Comparison of ENCODE assay signal across 11 mouse cellular contexts in the genomic region with DNA sequence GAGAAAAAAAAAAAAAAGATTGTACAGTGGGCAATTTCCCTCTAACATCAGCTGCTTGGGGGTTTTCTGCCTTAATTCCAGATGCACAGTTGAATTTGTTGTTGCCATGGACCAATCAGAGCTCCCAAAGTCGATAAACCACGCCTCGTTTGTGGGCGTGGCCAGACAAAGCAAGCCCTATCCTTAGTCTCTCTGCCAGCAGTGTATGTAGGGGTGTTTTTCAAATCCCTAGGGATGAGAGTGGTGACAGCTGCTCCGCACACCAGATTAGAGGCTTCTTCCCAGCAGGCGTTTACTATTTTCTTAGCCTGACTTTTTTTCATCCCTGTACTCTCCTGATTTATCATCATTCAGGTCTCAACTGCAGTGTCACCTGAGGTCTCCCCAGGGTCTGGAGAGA. TPM values are rescaled to one million over a fixed set of nuclear protein-coding genes. Genes with fewer than 3 reads are reported as not detected.
DNase-seq lines count a peak whose midpoint lies in the region; ATAC-seq and TF ChIP-seq lines count a peak whose summit lies in the region.
"Had no signal": no experiment of that assay in that cellular context is flagged by ENCODE, and none has a peak within 500 bp of the region (broad histone marks: within the 10 kb centered on the region; RNA-seq: fewer than 3 reads in every experiment).

No protein-coding gene starts in this region.

- H3K36me3 ChIP-seq in kidney, embryonic 15.5 days: no peaks in the 10 kb centered on the region
- no peaks in the 10 kb centered on the region for H3K36me3 ChIP-seq in ES-E14 (ENCODE audit: control insufficient read depth, insufficient read depth, low read length, poor library complexity, severe bottlenecking)
- H3K36me3 ChIP-seq in midbrain, embryonic 11.5 days (ENCODE audit: control insufficient read depth, insufficient read depth, low read length): no peaks in the 10 kb centered on the region
- H3K36me3 ChIP-seq: intestine, embryonic 15.5 days; limb, embryonic 15.5 days; neural tube, embryonic 13.5 days had no signal

- no peak overlapping the region for H3K9ac ChIP-seq in kidney, embryonic 15.5 days
- no peak overlapping the region for H3K9ac ChIP-seq in ES-E14 (ENCODE audit: insufficient read depth, low read depth, low read length, poor library complexity, severe bottlenecking)
- H3K9ac ChIP-seq in midbrain, embryonic 11.5 days (ENCODE audit: low read length): no peak overlapping the region
- H3K9ac ChIP-seq: intestine, embryonic 15.5 days; limb, embryonic 15.5 days; neural tube, embryonic 13.5 days had no signal

- H3K27me3 ChIP-seq in kidney, embryonic 15.5 days: no peaks in the 10 kb centered on the region
- no peaks in the 10 kb centered on the region for H3K27me3 ChIP-seq in midbrain, embryonic 11.5 days (ENCODE audit: control insufficient read depth, insufficient read depth, low read length)
- H3K27me3 ChIP-seq: intestine, embryonic 15.5 days; limb, embryonic 15.5 days; neural tube, embryonic 13.5 days had no signal

- no peak for ATAC-seq in kidney, embryonic 15.5 days (replicated peaks; ENCODE audit: low FRiP score)
- peak; percentile 71; the same call in 1 of the 2 replicates for ATAC-seq in midbrain, embryonic 11.5 days (ENCODE audit: low FRiP score)
- ATAC-seq in megakaryocyte progenitor cell, adult 5-6 weeks (replicated peaks; ENCODE audit: poor library complexity): no peak
- ATAC-seq: intestine, embryonic 15.5 days had no signal

- H3K4me2 ChIP-seq in kidney, embryonic 15.5 days: no peak overlapping the region
- H3K4me2 ChIP-seq in midbrain, embryonic 11.5 days: no peak overlapping the region
- H3K4me2 ChIP-seq: intestine, embryonic 15.5 days; limb, embryonic 15.5 days; neural tube, embryonic 13.5 days had no signal

- TF ChIP-seq CTCF in brain, embryonic 14.5 days (IDR thresholded peaks at IDR 0.05; ENCODE audit: borderline replicate concordance, extremely low read depth, insufficient read depth, insufficient read length): no peak

- no peak overlapping the region for H3K4me3 ChIP-seq in kidney, embryonic 15.5 days (replicated peaks)
- H3K4me3 ChIP-seq in ES-E14 (ENCODE audit: insufficient read depth in 1 of 2, low read depth in 1 of 2, low read length in 2 of 2, poor library complexity in 1 of 2, severe bottlenecking in 1 of 2): no peak overlapping the region
- no peak overlapping the region for H3K4me3 ChIP-seq in midbrain, embryonic 11.5 days (ENCODE audit: low read depth, low read length)
- H3K4me3 ChIP-seq: intestine, embryonic 15.5 days; limb, embryonic 15.5 days; neural tube, embryonic 13.5 days had no signal

- DNase-seq in kidney, postnatal 4 days: peak; percentile 61 to 71
- peak; percentile 82 for DNase-seq in ES-E14 (ENCODE audit: low read depth, low spot score)
- DNase-seq in brain, embryonic 14.5 days (ENCODE audit: low read depth): peak; percentile 73
- no peak for DNase-seq in midbrain, embryonic 11.5 days (ENCODE audit: low spot score, missing footprints)
- no peak for DNase-seq in cerebellum, postnatal 10 days
- DNase-seq: cerebellum, postnatal 36 days had no signal

- WGBS in kidney, embryonic 15.5 days: 46% methylated on average over 6 of the region's 6 CpGs
- 40% methylated on average over 6 of the region's 6 CpGs for WGBS in midbrain, embryonic 11.5 days

- H3K9me3 ChIP-seq in kidney, embryonic 15.5 days (replicated peaks): peaks cover 6% of the 10 kb centered on the region; the same call in 1 of the 2 replicates
- H3K9me3 ChIP-seq in ES-E14 (ENCODE audit: control insufficient read depth, insufficient read depth, low read depth, low read length): no peaks in the 10 kb centered on the region
- peaks cover 3% of the 10 kb centered on the region; the same call in 1 of the 2 replicates for H3K9me3 ChIP-seq in midbrain, embryonic 11.5 days (ENCODE audit: control insufficient read depth, low read length)
- H3K9me3 ChIP-seq: intestine, embryonic 15.5 days; limb, embryonic 15.5 days had no signal

- H3K4me1 ChIP-seq in kidney, embryonic 15.5 days: peaks cover 15% of the 10 kb centered on the region
- peaks cover 10 to 25% of the 10 kb centered on the region in 2 experiments for H3K4me1 ChIP-seq in ES-E14 (ENCODE audit: control insufficient read depth in 2 of 2, insufficient read depth in 2 of 2, low read length in 2 of 2, poor library complexity in 1 of 2)
- no peaks in the 10 kb centered on the region for H3K4me1 ChIP-seq in midbrain, embryonic 11.5 days (ENCODE audit: control insufficient read depth, insufficient read depth, low read length)

- no peak overlapping the region for H3K27ac ChIP-seq in kidney, embryonic 15.5 days
- H3K27ac ChIP-seq in ES-E14 (ENCODE audit: insufficient read depth, low read depth, low read length, poor library complexity, severe bottlenecking): no peak overlapping the region; the same call in 1 of the 2 replicates
- no peak overlapping the region for H3K27ac ChIP-seq in midbrain, embryonic 11.5 days (ENCODE audit: low read depth, low read length)
- H3K27ac ChIP-seq: intestine, embryonic 15.5 days; limb, embryonic 15.5 days; neural tube, embryonic 13.5 days had no signal

- in situ Hi-C loops in ES-E14 (cut with MboI; ENCODE audit: low sequenced_read_pairs in 2 of 2, unreplicated experiment in 2 of 2): no loop called here

- no peak for TF ChIP-seq POLR2A in brain, embryonic 14.5 days (IDR thresholded peaks at IDR 0.05; ENCODE audit: borderline replicate concordance, extremely low read depth, insufficient read depth, insufficient read length, poor library complexity, severe bottlenecking)

TF ChIP-seq in ES-E14, 5 proteins besides CTCF, POLR2A, EP300 and RAD21:
- TF ChIP-seq HCFC1 (IDR thresholded peaks at IDR 0.05; ENCODE audit: borderline replicate concordance, insufficient read depth, low read length): no peak
- TF ChIP-seq MAFK (IDR thresholded peaks at IDR 0.05; ENCODE audit: insufficient read depth, low read depth, low read length): no peak
- no peak for TF ChIP-seq CHD2 (IDR thresholded peaks at IDR 0.05; ENCODE audit: low read depth, low read length)
- TF ChIP-seq ZNF384 (IDR thresholded peaks at IDR 0.05; ENCODE audit: low read depth, low read length): no peak
- TF ChIP-seq ZC3H11A (IDR thresholded peaks at IDR 0.05; ENCODE audit: borderline replicate concordance, low read depth, low read length): no peak
TF ChIP-seq in ES-E14: peak in this region for 0.

RNA-seq across cellular contexts. Expression of a gene that starts 7.6 kb away (rescaled TPM):
- 89.1 and 110 TPM in 2 replicates for polyA plus RNA-seq in kidney, embryonic 15.5 days (2015; fragmentation: Nextera tagmentation; extraction: Ambion mirVana)
- 17.3 and 19.0 TPM in 2 replicates for total RNA-seq in ES-E14 (2012; rRNA removed)
- 5.8 and 12.7 TPM in 2 replicates for polyA plus RNA-seq in brain, embryonic 14.5 days (2012; rRNA removed)
- polyA plus RNA-seq in midbrain, embryonic 11.5 days (2014; fragmentation: Nextera tagmentation; extraction: Ambion mirVana): 26.6 and 27.1 TPM in 2 replicates
- total RNA-seq in megakaryocyte progenitor cell, adult 5-6 weeks (2015): 11.7 and 12.5 TPM in 2 replicates
- total RNA-seq in megakaryocyte progenitor cell, adult 5-6 weeks (2017): 7.1 and 8.9 TPM in 2 replicates

RNA-seq across cellular contexts. Expression of a gene that starts 33.5 kb away (rescaled TPM):
- 105 and 112 TPM in 2 replicates for polyA plus RNA-seq in kidney, embryonic 15.5 days (2015; fragmentation: Nextera tagmentation; extraction: Ambion mirVana)
- total RNA-seq in ES-E14 (2012; rRNA removed): 43.8 and 50.3 TPM in 2 replicates
- 57.4 and 65.9 TPM in 2 replicates for polyA plus RNA-seq in brain, embryonic 14.5 days (2012; rRNA removed)
- polyA plus RNA-seq in midbrain, embryonic 11.5 days (2014; fragmentation: Nextera tagmentation; extraction: Ambion mirVana): 55.9 and 58.9 TPM in 2 replicates
- total RNA-seq in megakaryocyte progenitor cell, adult 5-6 weeks (2015): 17.8 and 17.9 TPM in 2 replicates
- total RNA-seq in megakaryocyte progenitor cell, adult 5-6 weeks (2017): 11.8 and 23.4 TPM in 2 replicates

RNA-seq across cellular contexts. Expression of a gene that starts 43.3 kb away (rescaled TPM):
- polyA plus RNA-seq in kidney, embryonic 15.5 days (2015; fragmentation: Nextera tagmentation; extraction: Ambion mirVana): 1.4 and 2.0 TPM in 2 replicates
- total RNA-seq in ES-E14 (2012; rRNA removed): 0.09 TPM in 1 of 2 replicates, not detected in the other
- polyA plus RNA-seq in brain, embryonic 14.5 days (2012; rRNA removed): 2.2 and 4.1 TPM in 2 replicates
- polyA plus RNA-seq in midbrain, embryonic 11.5 days (2014; fragmentation: Nextera tagmentation; extraction: Ambion mirVana): 0.07 and 0.16 TPM in 2 replicates
- 1.3 and 1.5 TPM in 2 replicates for total RNA-seq in megakaryocyte progenitor cell, adult 5-6 weeks (2015)
- 0.17 and 0.21 TPM in 2 replicates for total RNA-seq in megakaryocyte progenitor cell, adult 5-6 weeks (2017)

RNA-seq across cellular contexts. Expression of a gene that starts 59.9 kb away (rescaled TPM):
- polyA plus RNA-seq in kidney, embryonic 15.5 days (2015; fragmentation: Nextera tagmentation; extraction: Ambion mirVana): 0.44 and 0.60 TPM in 2 replicates
- 0.16 TPM in 1 of 2 replicates, not detected in the other for total RNA-seq in ES-E14 (2012; rRNA removed)
- 1.2 and 1.3 TPM in 2 replicates for polyA plus RNA-seq in brain, embryonic 14.5 days (2012; rRNA removed)
- polyA plus RNA-seq in midbrain, embryonic 11.5 days (2014; fragmentation: Nextera tagmentation; extraction: Ambion mirVana): 0.38 and 0.54 TPM in 2 replicates
- total RNA-seq in megakaryocyte progenitor cell, adult 5-6 weeks (2015): not detected in 2 replicates
- total RNA-seq in megakaryocyte progenitor cell, adult 5-6 weeks (2017): 0.10 TPM in 1 of 2 replicates, not detected in the other

Comparison
In these comparisons a context has a peak if more than half of its experiments do, and no peak if none do; other contexts are left out.
1. DNase-seq: peak in kidney, postnatal 4 days (2 of 2), ES-E14 (single experiment) and brain, embryonic 14.5 days (single experiment); none in midbrain, embryonic 11.5 days (single experiment) and cerebellum, postnatal 10 days (0 of 2).